Mouse (Mus musculus) intestine, embryonic 14.5 days (tissue): ENCODE results near the gene Shd. TPM values are rescaled to one million over a fixed set of nuclear protein-coding genes. Genes with fewer than 3 reads are reported as not detected.
"Not testable (repeated sequence)": the region's sequence is repeated elsewhere in the genome, so short reads cannot be mapped to it uniquely, and the experiment has no call there.

ENCODE experiments used
- ATAC-seq: fragments of 200-750 bp; cut with Nextera tagmentation; replicated peaks from 2 replicates; pipeline ENCODE4 v1.8.0; 2017; ENCODE audit warnings: low read depth, moderate number of reproducible peaks, moderate TSS enrichment, moderate library complexity; ENCODE audit not compliant: low FRiP score, low TSS enrichment
- DNase-seq: peaks from one replicate; pipeline ENCODE4 v3.0.0-alpha.2; 2018; ENCODE audit warnings: low spot score
- H3K27ac ChIP-seq: fragments of 300-500 bp; sonication (generic); 2 replicates; pipeline ENCODE4 v1.5.1; 2014; ENCODE audit warnings: low read depth, mild to moderate bottlenecking, control low read depth
- H3K27me3 ChIP-seq: fragments of 300-500 bp; sonication (generic); replicated peaks from 2 replicates; pipeline ENCODE4 v1.6.1; 2014; ENCODE audit warnings: low read length, control low read depth; ENCODE audit not compliant: control insufficient read depth, insufficient read depth
- H3K36me3 ChIP-seq: fragments of 300-500 bp; sonication (generic); 2 replicates; pipeline ENCODE4 v1.6.1; 2014; ENCODE audit warnings: low read length, control low read depth; ENCODE audit not compliant: control insufficient read depth, insufficient read depth
- H3K4me1 ChIP-seq: fragments of 300-500 bp; sonication (generic); replicated peaks from 2 replicates; pipeline ENCODE4 v1.6.1; 2014; ENCODE audit warnings: low read length, control low read depth, mixed read lengths; ENCODE audit not compliant: control insufficient read depth, insufficient read depth
- H3K4me2 ChIP-seq: fragments of 300-500 bp; sonication (generic); 2 replicates; pipeline ENCODE4 v1.6.1; 2014; ENCODE audit warnings: low read length
- H3K4me3 ChIP-seq: fragments of 300-500 bp; sonication (generic); 2 replicates; pipeline ENCODE4 v1.5.1; 2014; ENCODE audit warnings: low read depth, low read length, control low read depth, mixed read lengths
- H3K9ac ChIP-seq: fragments of 300-500 bp; sonication (generic); 2 replicates; pipeline ENCODE4 v1.6.1; 2014; ENCODE audit warnings: mild to moderate bottlenecking, low read length
- H3K9me3 ChIP-seq: fragments of 300-500 bp; sonication (generic); 2 replicates; pipeline ENCODE4 v1.6.1; 2016; ENCODE audit warnings: low read length, control low read depth; ENCODE audit not compliant: control insufficient read depth
- WGBS: fragments of 180-500 bp; shearing (Covaris S2); extraction: QIAGEN DNeasy Blood & Tissue Kit; methylation state at CpG from one replicate; pipeline ENCODE4 v1.1.7; 2014; 5-methylcytosine and 5-hydroxymethylcytosine counted together
- polyA plus RNA-seq: library from polyadenylated mRNA; unstranded; fragments of >200 nt; fragmentation: Nextera tagmentation; extraction: Ambion mirVana; gene quantifications from 2 replicates; pipeline ENCODE4 v1.2.1, GENCODE M21; 2014

The Shd gene
- polyA plus RNA-seq = 13.2 and 18.3 TPM in 2 replicates

- H3K4me1 ChIP-seq = peaks cover 9% of the 10 kb centered on the region; the same call in 1 of the 2 replicates
- peaks cover 10% of the 10 kb centered on the region; the same call in 1 of the 2 replicates for H3K27me3 ChIP-seq
- DNase-seq (peak; percentile 73), ATAC-seq (peak; percentile 41)
- H3K27ac ChIP-seq = no peak within 1 kb of the TSS
- H3K9me3 ChIP-seq = no peaks in the 10 kb centered on the region
- H3K4me3 ChIP-seq = peak within 1 kb of the TSS; percentile 43
- H3K4me2 ChIP-seq = peak within 1 kb of the TSS; percentile 68
- H3K9ac ChIP-seq = peak within 1 kb of the TSS; percentile 41
- 8% methylated on average over 55 of the region's 55 CpGs for WGBS
- peaks cover 26% of the 10 kb centered on the region for H3K36me3 ChIP-seq
Measured at GRCm38 (mm10) chr17:55969966-55970891, at the start of gene Shd. Gene Shd (plus strand): TSS chr17:55970467.

- H3K9me3 ChIP-seq = peaks cover 7% of the 10 kb centered on the region; the same call in 1 of the 2 replicates
- H3K4me1 ChIP-seq = 0 out of 2 replicates have a peak, but pooled peaks cover 8% of the 10 kb centered on the region
- H3K9ac ChIP-seq = peak overlapping the region; percentile 66
- peak overlapping the region; percentile 63 for H3K4me3 ChIP-seq
- ATAC-seq (peak; percentile 94), DNase-seq (peak; percentile 89)
- peak overlapping the region; percentile 70 for H3K4me2 ChIP-seq
- H3K36me3 ChIP-seq = no peaks in the 10 kb centered on the region
- no peaks in the 10 kb centered on the region for H3K27me3 ChIP-seq
- WGBS = 2% methylated on average over 26 of the region's 33 CpGs
- H3K27ac ChIP-seq = peak overlapping the region; percentile 76
Measured at GRCm38 (mm10) chr17:55931553-55932502, 38.4 kb upstream of the Shd start.

GRCm38 (mm10) chr17:55932635-55933034, 37.6 kb upstream of the Shd start:
- H3K4me1 ChIP-seq = 0 out of 2 replicates have a peak, but pooled peaks cover 8% of the 10 kb centered on the region
- no peaks in the 10 kb centered on the region for H3K36me3 ChIP-seq
- no peaks in the 10 kb centered on the region for H3K27me3 ChIP-seq
- peak overlapping the region; percentile 70 for H3K4me2 ChIP-seq
- peak overlapping the region; percentile 66 for H3K9ac ChIP-seq
- no peak overlapping the region for H3K27ac ChIP-seq
- H3K9me3 ChIP-seq = peaks cover 7% of the 10 kb centered on the region; the same call in 1 of the 2 replicates
- DNase-seq (no peak), ATAC-seq (no peak)
- H3K4me3 ChIP-seq = peak overlapping the region; percentile 63
- WGBS = 73% methylated on average over 2 of the region's 2 CpGs

- no peak overlapping the region for H3K4me2 ChIP-seq
- DNase-seq = no peak
- no peak overlapping the region for H3K27ac ChIP-seq
- H3K9me3 ChIP-seq = peaks cover 10% of the 10 kb centered on the region; the same call in 1 of the 2 replicates
- no peak overlapping the region for H3K4me3 ChIP-seq
- no peak overlapping the region for H3K9ac ChIP-seq
- 0 out of 2 replicates have a peak, but pooled peaks cover 8% of the 10 kb centered on the region for H3K4me1 ChIP-seq
- no peaks in the 10 kb centered on the region for H3K36me3 ChIP-seq
- 94% methylated on average over 15 of the region's 15 CpGs for WGBS
- ATAC-seq = no peak
- no peaks in the 10 kb centered on the region for H3K27me3 ChIP-seq
Measured at GRCm38 (mm10) chr17:55933191-55933590, 37.1 kb upstream of the Shd start.

GRCm38 (mm10) chr17:55944387-55944865, 25.8 kb upstream of the Shd start:
- WGBS = 22% methylated on average over 10 of the region's 10 CpGs
- DNase-seq = peak; percentile 72
- Histone ChIP-seq H3K27ac (peak overlapping the region; percentile 80), H3K9ac (peak overlapping the region; percentile 38; the same call in 1 of the 2 replicates), H3K4me2 (peak overlapping the region; percentile 66), H3K4me3 (peak overlapping the region; percentile 42)
- H3K4me1 ChIP-seq, H3K27me3 ChIP-seq, H3K9me3 ChIP-seq, ATAC-seq, H3K36me3 ChIP-seq: not testable (repeated sequence)

GRCm38 (mm10) chr17:55944866-55945682, 25.2 kb upstream of the Shd start:
- DNase-seq (peak; percentile 85), ATAC-seq (peak; percentile 96)
- peak overlapping the region; percentile 42 for H3K4me3 ChIP-seq
- peak overlapping the region; percentile 54 for H3K9ac ChIP-seq
- H3K9me3 ChIP-seq, H3K27me3 ChIP-seq, H3K4me1 ChIP-seq, H3K36me3 ChIP-seq: not testable (repeated sequence)
- under 1% methylated on average over 52 of the region's 56 CpGs for WGBS
- H3K4me2 ChIP-seq = peak overlapping the region; percentile 66
- peak overlapping the region; percentile 80 for H3K27ac ChIP-seq

- Histone ChIP-seq H3K4me1 (no peaks in the 10 kb centered on the region), H3K9me3 (no peaks in the 10 kb centered on the region), H3K36me3 (no peaks in the 10 kb centered on the region), H3K27ac (peak overlapping the region; percentile 80; the same call in 1 of the 2 replicates), H3K27me3 (no peaks in the 10 kb centered on the region), H3K9ac (peak overlapping the region; percentile 54), H3K4me3 (peak overlapping the region; percentile 42), H3K4me2 (peak overlapping the region; percentile 66)
- DNase-seq (no peak), ATAC-seq (no peak)
- WGBS = 28% methylated on average over 5 of the region's 5 CpGs
Measured at GRCm38 (mm10) chr17:55945696-55946095, 24.6 kb upstream of the Shd start.
